Mouse (Mus musculus) frontal cortex, postnatal 10 days (tissue): ENCODE measurements at regions not wholly inside any gene's neighbourhood (a gene's known extent, or its start where the extent isn't known, plus 50 kb on each side); places are given as distances from the start of the nearest gene placed in this dataset.

Experiments
- DNase-seq, 2 experiments: peaks; one replicate each; pipeline ENCODE4 v3.0.0; 2022; ENCODE audit warnings: low spot score in 2 of 2, mixed read lengths in 1 of 2

GRCm38 (mm10) chr5:15773839-15774238 is 59.8 kb upstream of the Speer4c start:
- no peak for DNase-seq

GRCm38 (mm10) chr5:15774567-15774966 is 60.5 kb upstream of the Speer4c start:
- DNase-seq = no peak

DNA sequence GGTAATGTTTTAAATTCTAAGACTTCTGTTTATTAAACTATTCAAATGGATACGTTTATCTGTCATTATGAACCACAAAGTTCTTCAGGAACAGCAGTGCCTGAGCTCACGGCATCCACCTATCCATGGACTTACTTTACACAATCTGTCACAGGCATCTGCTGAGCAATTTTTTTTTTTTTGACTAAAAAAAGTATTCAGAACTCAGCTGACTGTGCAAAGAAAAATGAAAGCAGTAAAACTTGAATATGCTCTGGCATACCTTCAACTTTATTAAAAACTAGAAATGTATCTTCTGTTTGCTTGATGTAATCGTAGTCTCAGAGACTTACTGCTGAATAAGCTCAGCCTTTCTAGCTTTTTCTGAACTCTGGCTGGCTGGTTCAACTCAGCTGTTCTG is 62.0 kb upstream of the Speer4c start:
- DNase-seq = no peak

DNA sequence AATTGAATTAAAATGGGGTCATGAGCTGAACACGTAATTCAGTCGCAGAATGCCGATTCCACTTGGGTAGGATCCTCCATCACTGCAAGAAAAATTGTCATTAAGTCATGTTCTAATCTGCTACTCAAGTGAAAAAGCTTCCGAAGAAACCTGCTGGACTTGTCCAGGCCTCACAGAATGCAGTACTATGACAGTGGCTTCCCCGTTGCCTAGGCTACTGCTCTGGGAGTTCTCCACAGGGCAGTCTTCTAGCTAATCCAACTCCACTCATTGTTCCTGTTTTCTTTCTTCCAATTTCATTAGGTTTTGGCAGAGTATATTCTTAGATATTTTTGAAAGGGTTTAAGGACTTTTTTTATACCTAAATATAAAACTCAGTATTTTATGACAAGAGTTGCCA is 89.5 kb upstream of the Speer4c start:
- DNase-seq = no peak

DNA sequence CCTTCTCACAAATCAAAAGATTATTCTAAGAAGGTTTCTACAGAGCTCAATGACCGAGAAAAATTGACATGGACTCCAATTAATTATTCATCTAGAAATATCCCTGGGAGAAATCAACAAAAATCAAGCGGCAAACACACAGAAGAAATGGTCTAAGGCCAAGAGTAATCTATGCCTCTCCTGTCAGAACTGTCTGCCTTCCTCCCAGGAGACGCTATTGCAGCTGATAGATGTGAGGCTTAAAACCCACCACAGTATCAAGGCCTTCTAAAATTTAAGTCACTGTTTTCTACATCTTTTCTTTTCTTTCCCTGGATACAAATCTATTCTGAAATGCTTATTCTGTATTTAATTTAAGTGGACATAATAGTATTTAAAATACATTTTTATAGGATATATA is 102.8 kb upstream of the Speer4c start:
- DNase-seq = no peak

DNA sequence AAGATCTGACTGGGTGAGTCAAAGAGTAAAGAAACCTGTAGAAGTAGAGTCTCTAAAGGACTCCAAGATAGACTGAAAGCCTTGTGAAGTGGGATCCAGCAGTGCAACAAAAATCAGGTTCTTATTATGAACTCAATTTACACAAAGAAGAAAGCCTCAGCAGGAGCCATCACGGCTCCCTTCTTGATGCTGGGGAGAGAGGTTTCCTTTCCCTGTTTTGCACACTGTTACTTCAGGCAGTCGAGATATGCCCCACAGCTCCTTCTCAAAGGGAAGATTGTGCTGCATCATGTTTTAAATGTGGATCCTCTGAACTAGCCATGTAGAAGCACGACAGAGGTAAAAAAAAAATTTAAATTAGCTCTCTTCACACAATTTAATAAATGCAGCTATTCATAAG is 103.3 kb upstream of the Speer4c start:
- no peak for DNase-seq

GRCm38 (mm10) chr5:15822989-15823388 is 108.9 kb upstream of the Speer4c start:
- no peak for DNase-seq

GRCm38 (mm10) chr5:15831527-15831926 is 103.0 kb upstream of the Cacna2d1 start:
- DNase-seq = no peak

GRCm38 (mm10) chr5:15832338-15832737 is 102.2 kb upstream of the Cacna2d1 start:
- DNase-seq = no peak

DNA sequence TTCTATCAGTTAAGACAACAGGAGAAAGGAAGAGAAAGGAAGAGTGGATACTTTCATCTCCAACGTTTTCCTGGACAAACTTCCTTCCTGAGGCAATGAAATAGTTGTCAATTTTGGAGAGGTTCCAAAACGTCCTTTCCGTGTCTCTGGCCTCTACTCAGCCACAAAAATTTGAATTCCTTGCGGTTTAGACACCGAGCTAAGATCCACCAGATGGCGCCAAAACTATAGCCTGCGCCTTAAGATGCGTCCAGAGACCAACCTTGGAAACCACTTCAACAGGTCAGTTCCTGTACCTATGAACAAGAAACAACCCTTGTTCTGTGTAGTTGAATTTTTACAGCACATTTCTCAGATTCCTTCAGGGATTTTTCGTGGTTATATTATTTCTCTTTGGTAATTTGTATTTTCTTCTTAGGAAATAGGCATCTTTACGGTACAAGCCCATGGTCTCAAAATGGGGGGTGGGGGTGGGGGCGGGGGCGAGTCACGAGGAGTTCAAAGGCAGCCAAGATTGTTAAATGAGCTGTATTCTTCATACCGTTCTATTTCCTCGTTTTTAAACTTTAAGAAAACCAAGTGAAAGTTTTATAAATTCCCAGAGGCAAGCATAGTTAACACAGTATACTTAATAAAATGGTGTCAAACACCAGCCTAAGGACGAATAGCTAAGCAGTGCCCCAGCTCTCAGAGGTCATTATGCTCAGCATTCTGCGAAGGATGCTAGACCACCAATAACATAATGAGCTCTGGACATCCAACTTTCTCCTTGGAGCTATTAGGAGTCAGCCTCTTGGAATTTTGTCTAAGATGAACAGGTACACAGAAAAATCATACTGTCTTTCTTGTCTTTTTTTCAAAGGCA is 96.2 kb upstream of the Cacna2d1 start:
- peak; percentile 11 to 58 for DNase-seq

- no peak for DNase-seq
These were observed 87.7 kb upstream of the Cacna2d1 start for GRCm38 (mm10) chr5:15846790-15847189.

- no peak for DNase-seq
These were observed 85.0 kb upstream of the Cacna2d1 start for GRCm38 (mm10) chr5:15849520-15849919.

DNA sequence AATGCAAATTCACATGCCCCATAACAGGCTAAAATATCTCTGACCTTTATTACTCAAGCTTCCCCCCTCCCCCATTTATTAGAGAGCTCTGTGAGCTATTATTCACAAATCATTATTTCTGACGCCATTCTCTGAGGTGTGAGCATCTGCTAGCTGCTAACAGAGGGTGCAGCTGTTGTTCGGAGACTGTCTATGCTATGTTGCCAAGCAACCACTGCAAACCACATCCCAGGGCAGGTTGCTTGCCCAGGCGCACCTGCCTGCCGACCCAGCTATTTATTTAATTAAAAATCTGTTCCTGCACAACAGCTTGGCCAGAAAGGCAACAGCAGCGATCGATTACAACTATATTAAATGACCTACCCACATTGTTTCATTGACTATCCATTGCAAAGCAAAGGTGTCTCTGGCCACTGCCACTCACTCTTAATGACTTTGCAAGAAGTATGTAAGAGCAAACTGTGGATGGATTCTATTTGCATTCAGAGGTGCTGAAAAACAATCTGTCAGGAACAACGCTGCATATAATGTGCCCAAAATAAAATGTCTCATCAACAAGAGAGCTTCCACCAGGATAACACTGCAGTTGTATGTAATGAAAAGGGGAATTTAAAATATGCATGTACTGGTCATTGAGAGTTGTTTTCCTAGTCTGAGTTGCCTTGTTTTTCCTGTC is 84.2 kb upstream of the Cacna2d1 start:
- DNase-seq = peak in 1 of 2 experiments; percentile 8

GRCm38 (mm10) chr5:15854752-15855151 is 79.7 kb upstream of the Cacna2d1 start:
- no peak for DNase-seq

DNA sequence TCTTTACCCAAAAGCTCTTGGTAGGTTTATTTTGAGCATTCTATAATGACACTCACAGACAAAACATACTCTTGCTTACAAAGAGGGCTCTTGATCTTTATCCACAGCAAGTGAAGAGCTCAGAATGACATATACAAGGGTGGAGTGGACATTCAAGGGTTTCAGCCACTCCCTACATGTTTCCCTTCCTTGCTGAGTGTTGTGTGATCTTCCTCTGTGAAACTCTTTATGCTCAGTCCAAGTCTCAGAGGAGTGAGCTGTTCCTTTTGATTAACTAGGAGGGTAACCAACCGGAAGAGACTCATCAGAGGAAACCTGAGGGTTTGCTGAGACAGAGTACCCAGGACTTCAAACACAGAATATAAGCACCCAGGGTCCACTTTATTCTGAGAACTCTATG is 77.5 kb upstream of the Cacna2d1 start:
- no peak for DNase-seq

DNA sequence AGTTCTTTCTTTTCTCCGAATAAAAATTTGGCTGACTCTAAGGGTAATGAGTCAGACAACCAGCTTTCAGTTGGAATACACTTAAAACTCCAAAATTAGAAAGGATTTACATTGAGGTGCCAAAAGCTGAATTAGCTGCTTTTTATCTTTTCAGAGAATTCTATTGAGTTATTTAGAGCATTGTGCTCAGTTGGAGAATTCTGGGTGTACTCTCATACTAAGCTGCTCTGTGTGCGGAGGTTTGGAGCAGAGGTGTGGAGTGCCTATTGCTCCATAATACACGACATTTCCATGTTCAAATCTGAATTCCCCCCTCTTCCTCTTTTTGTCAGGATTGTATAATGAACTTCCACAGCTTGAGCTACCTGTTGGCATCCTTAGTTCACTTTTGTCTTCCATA is 60.4 kb upstream of the Cacna2d1 start:
- DNase-seq = no peak

DNA sequence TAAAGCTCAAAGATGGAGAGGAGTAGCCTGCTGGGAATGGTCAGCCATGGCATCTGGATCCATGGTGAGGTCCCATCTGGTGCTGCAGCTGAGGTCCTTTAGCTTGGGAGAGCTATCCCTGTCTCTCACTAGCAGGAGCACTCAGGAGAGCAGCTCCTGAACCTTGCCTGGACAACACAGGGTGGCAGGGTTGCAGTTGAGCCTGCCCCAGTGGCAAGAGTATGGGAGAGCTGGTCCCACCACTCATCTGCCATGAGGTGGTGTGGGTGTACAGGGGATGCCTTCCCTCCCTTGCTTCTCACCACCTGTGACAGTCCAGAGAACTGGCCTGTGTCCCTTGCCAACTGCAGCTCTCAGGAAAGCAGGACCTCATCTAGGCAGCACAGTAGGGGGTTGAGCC is 51.5 kb upstream of the Cacna2d1 start:
- DNase-seq = no peak
